In genomic region chr14:101870171-101870902, GRCm38 (mm10) we compare ENCODE assay signal across 9 mouse cellular contexts.
DNase-seq lines count a peak whose midpoint lies in the region; ATAC-seq and TF ChIP-seq lines count a peak whose summit lies in the region.
"Had no signal": no experiment of that assay in that cellular context is flagged by ENCODE, and none has a peak within 500 bp of the region (broad histone marks: within the 10 kb centered on the region; RNA-seq: fewer than 3 reads in every experiment).

No protein-coding gene starts in this region.

- H3K9ac ChIP-seq in kidney, embryonic 15.5 days = no peak overlapping the region
- no peak overlapping the region for H3K9ac ChIP-seq in heart, postnatal 0 days (replicated peaks; ENCODE audit: low read depth, low read length)

- no peak for ATAC-seq in kidney, embryonic 15.5 days (replicated peaks; ENCODE audit: low FRiP score)
- no peak for ATAC-seq in heart, postnatal 0 days (ENCODE audit: insufficient read depth, low read depth)
- ATAC-seq in megakaryocyte-erythroid progenitor cell, adult 5-6 weeks (replicated peaks; ENCODE audit: low FRiP score, low TSS enrichment, poor library complexity, severe bottlenecking) = no peak

- 71% methylated on average over 9 of the region's 9 CpGs for WGBS in kidney, embryonic 15.5 days
- WGBS in heart, postnatal 0 days = 41% methylated on average over 9 of the region's 9 CpGs

- TF ChIP-seq EP300 in heart, postnatal 0 days (IDR thresholded peaks at IDR 0.05; ENCODE audit: low read depth) = no peak

- DNase-seq in kidney, adult 8-10 months = no peak
- peak; percentile 30 to 32 for DNase-seq in adrenal gland, postnatal 36 days
- DNase-seq in heart, postnatal 0 days (ENCODE audit: low spot score) = no peak
- peak; percentile 24 to 29 for DNase-seq in lung, postnatal 4 days
- DNase-seq in kidney, adult 18-20 months = no peak
- DNase-seq in embryo, embryonic 10.5 days (ENCODE audit: low spot score) = no peak
- DNase-seq: thymus, postnatal 36 days had no signal

- H3K27me3 ChIP-seq in kidney, embryonic 15.5 days = no peaks in the 10 kb centered on the region
- no peaks in the 10 kb centered on the region for H3K27me3 ChIP-seq in heart, postnatal 0 days (ENCODE audit: control insufficient read depth, insufficient read depth, low read length)

- TF ChIP-seq CTCF in heart, postnatal 0 days (IDR thresholded peaks at IDR 0.05; ENCODE audit: low read depth) = no peak

- H3K4me3 ChIP-seq in kidney, embryonic 15.5 days (replicated peaks) = no peak overlapping the region
- H3K4me3 ChIP-seq in heart, postnatal 0 days (ENCODE audit: low read depth, low read length) = no peak overlapping the region

- 0 out of 2 replicates have a peak overlapping the region, but pooled peaks have one; percentile 1 for H3K27ac ChIP-seq in kidney, embryonic 15.5 days
- H3K27ac ChIP-seq in heart, postnatal 0 days (ENCODE audit: low read depth) = peak overlapping the region; percentile 69

- H3K36me3 ChIP-seq in kidney, embryonic 15.5 days = no peaks in the 10 kb centered on the region
- H3K36me3 ChIP-seq in heart, postnatal 0 days (replicated peaks; ENCODE audit: control insufficient read depth, insufficient read depth, low read length) = no peaks in the 10 kb centered on the region

- no peak overlapping the region for H3K4me2 ChIP-seq in kidney, embryonic 15.5 days
- 0 out of 2 replicates have a peak overlapping the region, but pooled peaks have one; percentile 34 for H3K4me2 ChIP-seq in heart, postnatal 0 days (ENCODE audit: low read depth, low read length)

- H3K9me3 ChIP-seq in kidney, embryonic 15.5 days (replicated peaks) = no peaks in the 10 kb centered on the region
- H3K9me3 ChIP-seq in heart, postnatal 0 days (replicated peaks; ENCODE audit: control insufficient read depth, low read length) = no peaks in the 10 kb centered on the region

- H3K4me1 ChIP-seq in kidney, embryonic 15.5 days = peaks cover 13% of the 10 kb centered on the region
- H3K4me1 ChIP-seq in heart, postnatal 0 days (ENCODE audit: control insufficient read depth, insufficient read depth) = peaks cover 63% of the 10 kb centered on the region

Comparison
In these comparisons a context has a peak if more than half of its experiments do, and no peak if none do; other contexts are left out.
1. DNase-seq: peak in adrenal gland, postnatal 36 days (2 of 2) and lung, postnatal 4 days (2 of 2); none in kidney, adult 8-10 months (0 of 2), heart, postnatal 0 days (single experiment), kidney, adult 18-20 months (single experiment) and embryo, embryonic 10.5 days (single experiment).